Comparison of ENCODE assay signal across 8 mouse cellular contexts in genomic region chr2:132577431-132577981, GRCm38 (mm10). TPM values are rescaled to one million over a fixed set of nuclear protein-coding genes. Genes with fewer than 3 reads are reported as not detected.
DNase-seq lines count a peak whose midpoint lies in the region; ATAC-seq and TF ChIP-seq lines count a peak whose summit lies in the region.

No protein-coding gene starts in this region.

- intact Hi-C loops in heart, postnatal 10 days (cut with DNase I): loop anchor here (2.0 kb wide), 1 partner anchor 61 kb away; no protein-coding TSS in a partner anchor

- ATAC-seq in cerebellum, adult (ENCODE audit: insufficient number of reproducible peaks, low FRiP score, low TSS enrichment): peak; percentile 47
- ATAC-seq in erythroblast, adult 5-6 weeks (replicated peaks; ENCODE audit: low FRiP score, poor library complexity, severe bottlenecking): peak; percentile 14

- no peak for TF ChIP-seq POLR2A in bone marrow macrophage, adult 2 months (IDR thresholded peaks at IDR 0.05; ENCODE audit: borderline replicate concordance, low read depth, low read length)

- H3K36me3 ChIP-seq in macrophage (ENCODE audit: inconsistent target): no peaks in the 10 kb centered on the region

- peaks cover 20% of the 10 kb centered on the region for H3K4me1 ChIP-seq in bone marrow macrophage, adult 2 months (ENCODE audit: control insufficient read depth, insufficient read depth, low read length)

- no peak for DNase-seq in cerebellum, adult 11 months
- peak; percentile 66 to 74 for DNase-seq in heart, postnatal 10 days
- peak; percentile 24 to 43 for DNase-seq in layer of hippocampus, adult 8-10 months (ENCODE audit: low spot score in 2 of 2)
- DNase-seq in right cerebral cortex, postnatal 25 days: peak; percentile 57

- 2% methylated on average over 32 of the region's 41 CpGs for WGBS in macrophage (ENCODE audit: missing documents)

- no peak for TF ChIP-seq CTCF in bone marrow macrophage, adult 2 months (IDR thresholded peaks at IDR 0.05; ENCODE audit: low read depth, low read length)

- H3K27ac ChIP-seq in bone marrow macrophage, adult 2 months (ENCODE audit: insufficient read depth, low read depth, low read length): peak overlapping the region; percentile 71
- H3K27ac ChIP-seq in macrophage: peak overlapping the region; percentile 73

- H3K79me2 ChIP-seq in macrophage (ENCODE audit: inconsistent target): peaks cover 50% of the 10 kb centered on the region

- H3K4me3 ChIP-seq in bone marrow macrophage, adult 2 months (ENCODE audit: insufficient read depth, low read length): peak overlapping the region; percentile 85
- peak overlapping the region; percentile 75 for H3K4me3 ChIP-seq in macrophage (ENCODE audit: inconsistent target)

RNA-seq across cellular contexts. Expression of gene Gpcpd1, which starts 10.0 kb away (rescaled TPM):
- 31.0 and 35.2 TPM in 2 replicates for polyA plus RNA-seq in bone marrow macrophage, adult 2 months (2012; ENCODE audit: insufficient read depth, insufficient read length, missing spikeins)
- total RNA-seq in erythroblast, adult 5-6 weeks (2015; ENCODE audit: low replicate concordance): 1,227 and 1,267 TPM in 2 replicates
- 1,445 and 1,475 TPM in 2 replicates for total RNA-seq in erythroblast, adult 5-6 weeks (2017; ENCODE audit: low replicate concordance)
- total RNA-seq in heart, postnatal 10 days (2021): 100 to 1,000 TPM; 118 to 190 TPM
- total RNA-seq in layer of hippocampus, adult 8-10 months (2022): 10 to 100 TPM; 65.3 to 79.3 (median 70.9) TPM
- total RNA-seq in macrophage (2018; cell fraction: chromatin; rRNA removed): 100 to 1,000 TPM in 23 of 26 experiments, 10 to 100 TPM in 3; 31.2 to 298 (median 216) TPM
- 10 to 100 TPM; 34.0 to 61.6 (median 45.3) TPM for total RNA-seq in macrophage (2018; cell fraction: cytosol; rRNA removed)
- 100 to 1,000 TPM in 18 of 26 experiments, 10 to 100 TPM in 8; 32.5 to 240 (median 113) TPM for total RNA-seq in macrophage (2018; cell fraction: nucleus; rRNA removed)
- polyA plus RNA-seq in macrophage (2018): 32.8 to 48.7 TPM (median 39.6 TPM) in 3 replicates

Comparison
In these comparisons a context has a peak if more than half of its experiments do, and no peak if none do; other contexts are left out.
1. RNA of gene Gpcpd1, which starts 10.0 kb away (total RNA-seq): 1,227 to 1,475 TPM in erythroblast, adult 5-6 weeks; 118 to 190 TPM in heart, postnatal 10 days and 65.3 to 79.3 TPM in layer of hippocampus, adult 8-10 months; every median in the first group is over 4 times any median in the second.